Mouse (Mus musculus) bone marrow macrophage, adult 2 months (primary cell): ENCODE results near the gene Syt15.

Experiments used
- CTCF ChIP-seq: IDR thresholded peaks from 2 replicates; pipeline ENCODE4 v1.5.1; 2012; ENCODE audit warnings: low read depth, mild to moderate bottlenecking, low read length, moderate library complexity
- POLR2A ChIP-seq: IDR thresholded peaks from 2 replicates; pipeline ENCODE4 v1.6.1; 2012; ENCODE audit warnings: mild to moderate bottlenecking, low read depth, low read length, borderline replicate concordance

- TF ChIP-seq POLR2A (no peak), CTCF (no peak)
These were observed 8.6 kb downstream of the Syt15 start for GRCm38 (mm10) chr14:34227981-34228380.
